Mouse (Mus musculus) 416B (cell line): Measurements from ENCODE around the gene Gtf2h4.

Source experiments
- DNase-seq: peaks from one replicate; pipeline ENCODE4 v3.0.0; 2011; ENCODE audit warnings: low read depth

Gtf2h4 gene

DNA sequence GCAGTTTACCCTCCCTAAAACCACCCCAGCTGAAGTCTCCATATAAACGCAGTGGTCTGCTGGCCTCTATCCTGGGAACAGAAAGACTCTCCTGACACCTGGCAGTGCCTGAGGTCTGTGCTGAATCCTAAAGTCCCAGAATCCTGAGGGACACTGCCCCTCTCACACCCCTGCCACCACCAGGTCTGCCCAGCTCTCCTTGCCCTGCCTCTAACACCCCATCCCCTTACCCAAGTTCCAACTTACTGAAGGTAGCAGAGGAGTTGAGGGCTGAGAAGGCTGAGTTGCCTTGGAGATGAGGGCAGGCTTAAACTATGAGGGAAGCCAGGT is 23.9 kb upstream of the Gtf2h4 start:
- DNase-seq = no peak

DNA sequence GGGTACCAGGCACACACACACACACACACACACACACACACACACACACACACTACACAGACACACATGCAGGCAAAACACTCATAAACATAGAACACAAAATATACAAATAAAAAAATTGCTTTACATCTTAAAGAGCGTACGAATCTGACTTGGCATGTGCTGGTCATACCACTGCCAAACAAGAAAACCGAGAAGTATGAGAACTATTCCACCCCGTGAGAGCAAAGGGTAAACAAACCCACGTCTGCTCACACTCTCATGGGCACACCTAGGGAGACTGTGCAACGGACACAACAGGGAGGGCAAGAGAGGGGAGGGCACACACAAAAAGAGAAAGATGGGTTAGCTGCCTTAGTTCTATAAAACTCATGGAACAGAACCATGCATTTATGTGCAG is 23.2 kb upstream of the Gtf2h4 start:
- no peak for DNase-seq

DNA sequence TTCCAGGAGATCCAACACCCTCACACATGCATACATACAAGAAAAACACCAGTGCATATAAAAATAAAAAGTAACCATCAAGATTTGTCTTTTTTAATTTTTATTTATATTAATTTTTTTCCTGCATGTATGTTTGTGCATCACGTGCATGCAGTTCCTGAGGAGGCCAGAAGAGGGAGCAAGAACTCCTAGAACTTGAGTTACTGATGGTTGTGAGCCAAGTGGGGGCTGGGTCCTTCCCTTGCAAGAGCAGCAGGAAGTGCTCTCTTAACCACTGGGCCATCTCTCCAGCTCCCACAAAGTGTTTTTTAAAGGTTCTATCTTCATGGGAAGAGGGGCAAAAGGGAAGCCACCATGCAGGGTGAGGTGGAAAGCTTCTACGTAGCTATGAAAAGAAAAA is 21.8 kb upstream of the Gtf2h4 start:
- peak; percentile 61 for DNase-seq

DNA sequence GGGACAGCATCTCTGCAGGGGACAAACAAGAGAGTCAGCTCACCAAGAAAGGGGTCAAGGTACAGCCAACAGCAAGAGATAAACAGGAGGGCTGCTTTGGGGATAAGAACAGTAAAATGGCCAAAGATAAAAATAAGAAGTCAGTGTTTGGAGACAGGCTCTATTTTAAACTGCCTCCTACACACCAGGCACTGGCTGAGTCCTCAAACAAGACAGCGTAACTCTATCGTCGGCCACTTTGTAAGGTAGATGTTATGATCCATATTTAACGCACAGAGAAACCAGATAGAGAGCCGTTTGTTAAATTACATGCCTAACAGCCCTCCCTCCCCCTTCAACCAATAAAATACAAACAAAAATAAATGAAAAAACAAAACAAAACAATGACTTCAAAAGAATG is 20.4 kb upstream of the Gtf2h4 start:
- DNase-seq = no peak

- DNase-seq = no peak
These were observed 18.8 kb upstream of the Gtf2h4 start for GRCm38 (mm10) chr17:35692368-35692767.

- no peak for DNase-seq
These were observed 18.3 kb upstream of the Gtf2h4 start for GRCm38 (mm10) chr17:35691811-35692210.

GRCm38 (mm10) chr17:35689936-35690645 is 16.6 kb upstream of the Gtf2h4 start:
- DNase-seq = no peak

DNA sequence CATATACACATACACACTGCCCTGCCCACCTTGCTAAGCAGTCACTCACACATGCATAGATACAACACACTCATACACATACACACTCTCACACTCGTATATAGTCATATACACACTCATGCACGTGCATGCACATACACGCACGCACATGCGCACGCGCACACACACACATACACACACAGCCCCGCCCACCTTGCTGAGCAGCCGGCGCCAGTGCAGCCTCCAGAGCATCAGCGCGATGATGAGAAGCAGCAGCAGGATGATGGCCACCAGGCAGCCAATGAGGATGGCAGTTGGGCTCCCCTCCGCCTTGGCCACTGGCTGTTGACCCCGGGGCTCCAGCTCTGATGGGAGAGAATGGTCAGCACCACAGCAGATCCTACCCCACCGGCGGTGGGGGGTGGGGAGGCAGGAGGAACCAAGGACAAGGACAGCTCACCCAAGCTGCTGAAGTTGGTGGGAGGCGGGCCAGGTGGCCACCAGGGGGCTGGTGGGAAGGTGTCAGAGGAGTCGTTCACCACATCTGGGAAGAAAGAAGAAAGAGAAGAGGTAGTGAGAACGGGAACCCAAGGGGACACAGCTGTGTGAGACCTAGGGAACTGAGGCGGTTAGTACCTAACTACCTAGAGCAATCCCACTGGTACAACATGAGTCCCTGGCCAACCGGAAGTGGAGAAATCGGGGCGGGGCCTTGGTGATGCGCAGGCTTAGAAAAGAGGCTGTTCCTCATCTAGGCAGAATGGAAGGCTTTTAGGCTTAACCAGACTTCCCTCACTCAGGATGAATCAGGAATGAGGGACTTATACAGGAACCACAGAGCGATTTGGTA is 15.0 kb upstream of the Gtf2h4 start:
- DNase-seq = peak; percentile 20

DNA sequence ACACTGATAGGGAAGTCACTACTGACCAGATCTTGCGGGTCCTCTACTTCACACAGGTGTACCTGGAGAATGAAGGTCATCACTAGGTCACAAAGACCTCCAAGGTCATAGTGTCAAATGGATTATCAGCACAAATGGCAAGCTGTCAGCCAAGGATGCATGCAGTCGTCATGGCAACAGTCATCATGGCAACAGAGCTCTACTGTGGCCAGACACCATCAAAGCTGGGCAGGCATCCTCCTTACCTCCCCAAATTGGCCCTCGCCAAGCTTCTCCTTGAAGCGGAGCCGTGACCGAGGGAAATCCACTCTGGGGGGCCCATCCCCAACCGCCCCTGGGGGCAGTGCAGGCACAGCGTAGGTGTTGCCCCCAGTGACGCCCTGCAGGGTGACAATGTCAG is 11.5 kb upstream of the Gtf2h4 start:
- DNase-seq = no peak

DNA sequence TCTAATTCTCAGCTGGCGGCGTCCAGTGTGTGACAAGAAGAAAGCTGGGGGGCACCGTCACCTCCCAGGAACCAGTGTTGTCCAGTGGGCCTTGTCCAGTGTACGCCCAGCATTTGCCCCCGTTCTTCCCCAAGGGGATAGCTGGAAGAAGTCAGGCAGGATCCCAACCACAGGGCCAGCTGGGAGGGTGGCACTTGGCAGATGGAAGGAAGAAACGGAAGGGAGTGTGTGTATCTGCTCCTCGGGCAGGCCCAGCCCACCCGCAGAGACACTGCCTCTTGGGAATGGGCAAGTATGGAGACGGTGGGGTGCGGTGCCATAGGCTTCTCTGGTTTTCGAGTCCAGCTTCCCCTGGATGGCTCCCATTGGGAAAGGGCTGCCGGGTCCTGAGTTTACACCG is 8.4 kb upstream of the Gtf2h4 start:
- DNase-seq = no peak

DNA sequence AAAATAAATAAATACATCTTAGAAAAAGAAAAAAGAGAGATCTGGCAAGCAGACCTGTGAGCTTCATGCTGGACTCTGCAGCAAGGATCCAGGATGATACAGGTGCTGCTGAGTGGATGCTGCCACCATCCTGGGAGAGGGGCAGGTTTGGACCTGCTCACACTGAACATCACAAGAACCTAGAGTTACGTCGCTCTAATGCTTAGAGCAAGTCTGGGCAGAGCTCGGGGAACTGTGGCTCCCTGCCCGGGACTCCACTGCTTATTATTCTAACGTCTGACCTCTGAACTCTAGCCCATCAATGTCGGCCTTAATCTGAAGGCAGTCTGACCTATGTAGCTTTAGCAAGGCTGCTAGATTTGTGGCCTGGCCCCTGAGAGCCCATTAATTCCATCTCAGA is 7.1 kb upstream of the Gtf2h4 start:
- no peak for DNase-seq

GRCm38 (mm10) chr17:35672527-35672926 is 1.0 kb downstream of the Gtf2h4 start:
- no peak for DNase-seq

DNA sequence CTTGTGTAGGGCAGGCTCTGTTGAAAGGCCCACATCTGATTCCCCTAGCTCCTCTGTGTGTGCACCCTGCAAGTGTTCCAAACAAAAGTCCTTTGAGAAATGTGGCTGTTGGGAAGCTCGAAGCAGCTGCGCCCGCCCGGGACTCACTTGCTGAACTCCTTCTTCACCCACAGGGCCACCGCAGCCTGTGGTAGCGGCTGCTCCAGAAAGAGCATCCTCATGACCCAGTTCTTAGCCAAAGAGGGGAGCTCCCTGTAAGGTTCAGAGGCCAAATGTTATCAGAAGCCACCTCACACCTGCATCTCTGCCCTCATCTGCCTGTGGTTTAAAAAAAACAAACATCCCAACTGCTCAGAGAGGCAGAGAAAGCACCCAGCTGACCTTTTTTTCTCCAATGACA is 1.7 kb downstream of the Gtf2h4 start:
- no peak for DNase-seq

GRCm38 (mm10) chr17:35669731-35670130 is 3.8 kb downstream of the Gtf2h4 start:
- DNase-seq = no peak

- peak; percentile 93 for DNase-seq
These were observed 6.0 kb downstream of the Gtf2h4 start, which contains the start of gene Vars2 for GRCm38 (mm10) chr17:35667334-35668065. Vars2 (minus strand) TSS chr17:35667592.

- DNase-seq = peak; percentile 65
These were observed 6.7 kb downstream of the Gtf2h4 start for GRCm38 (mm10) chr17:35666851-35667256.

DNA sequence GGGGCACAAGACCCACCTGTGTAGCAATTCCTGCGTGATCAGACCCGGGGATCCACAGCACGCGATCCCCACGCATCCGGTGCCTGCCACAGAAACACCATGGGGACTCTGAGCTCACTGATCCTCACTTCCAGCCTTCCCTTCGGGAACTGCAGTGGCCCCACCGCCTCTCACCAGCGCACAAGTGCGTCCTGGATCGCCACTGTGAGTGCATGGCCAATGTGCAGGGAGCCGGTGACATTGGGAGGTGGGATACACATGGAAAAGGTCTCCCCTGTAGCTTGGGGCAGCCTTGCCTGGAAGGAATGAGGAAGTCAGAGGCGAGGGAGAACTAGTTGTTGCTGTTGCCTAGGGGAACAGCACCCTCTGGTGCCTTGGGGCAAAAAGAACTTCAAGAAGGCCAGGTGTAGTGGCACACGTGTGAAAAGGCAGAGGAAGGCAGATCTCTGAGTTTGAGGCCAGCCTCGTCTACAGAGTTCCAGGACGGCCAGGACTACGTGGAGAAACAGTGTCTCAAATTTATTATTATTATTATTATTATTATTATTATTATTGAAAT is 7.5 kb downstream of the Gtf2h4 start:
- DNase-seq = peak; percentile 80

DNA sequence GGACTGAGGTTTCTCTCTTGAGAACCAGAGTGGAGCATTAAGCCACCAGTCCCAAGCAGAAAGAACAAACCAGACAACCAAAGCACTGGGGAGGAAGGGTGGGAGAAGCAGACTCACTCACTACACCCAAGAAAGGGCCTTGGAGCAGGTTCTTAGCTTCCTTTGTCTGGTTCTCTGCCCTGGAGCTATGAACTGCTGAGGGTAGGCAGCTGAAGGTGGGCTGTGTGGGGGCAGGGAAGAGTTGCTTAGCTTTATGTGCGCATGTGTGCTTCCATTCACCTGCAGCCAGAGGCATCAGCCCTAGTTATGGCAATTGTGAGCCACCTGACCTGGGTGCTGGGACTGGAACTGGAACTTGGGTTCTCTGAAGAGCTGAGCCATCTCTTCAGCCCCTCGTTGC is 20.5 kb downstream of the Gtf2h4 start:
- no peak for DNase-seq

DNA sequence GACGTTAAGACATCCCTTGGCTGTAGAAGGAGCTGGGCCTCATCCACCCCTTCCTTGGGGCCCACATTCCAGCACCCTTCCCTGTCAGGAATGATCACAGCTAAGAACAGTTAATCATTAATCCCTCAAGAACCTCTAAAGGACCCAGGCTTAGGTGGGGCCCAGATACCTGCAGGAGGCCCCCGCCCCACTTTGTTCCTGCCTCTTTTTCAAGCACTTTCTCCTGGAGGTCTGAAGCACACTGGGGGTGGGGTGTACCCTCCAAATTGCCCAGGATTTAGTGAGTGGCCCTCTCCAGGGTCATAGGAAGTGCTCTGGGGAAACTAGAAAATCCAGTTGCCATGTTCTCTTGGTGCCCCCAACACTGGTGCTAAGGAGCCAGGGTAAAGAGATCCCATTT is 24.1 kb downstream of the Gtf2h4 start:
- no peak for DNase-seq

DNA sequence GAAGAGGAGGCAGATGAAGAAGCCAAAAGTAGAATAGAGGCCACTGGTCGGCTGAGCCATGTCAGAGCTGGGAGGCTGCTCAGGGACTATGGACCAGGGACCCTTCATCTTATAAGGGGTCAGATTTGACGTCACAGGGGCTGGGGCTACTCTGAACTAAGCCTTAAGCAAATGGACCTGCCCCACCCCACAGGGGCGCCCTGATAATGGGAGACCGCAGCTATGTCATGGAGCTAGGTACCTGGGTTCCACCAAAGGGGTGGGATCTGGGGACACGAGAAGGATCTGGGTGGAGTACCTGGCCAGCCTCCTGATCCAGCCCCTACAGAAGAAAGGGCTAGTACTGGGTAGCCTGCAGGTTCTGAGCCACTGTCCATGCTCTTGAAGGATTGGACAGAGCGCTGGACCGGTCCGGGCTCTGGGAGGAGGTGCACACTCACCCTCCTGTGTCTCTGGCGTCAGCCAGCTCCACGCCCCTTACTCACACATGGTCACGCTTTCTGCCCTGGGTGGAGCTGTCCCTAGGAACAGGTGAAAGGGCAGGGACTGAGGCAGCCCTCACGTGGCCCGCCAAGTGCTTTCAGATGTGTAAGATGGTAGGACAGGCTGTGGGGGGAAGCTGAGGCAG is 29.8 kb downstream of the Gtf2h4 start, which contains the start of gene Mucl3:
TSS of gene Mucl3 (minus strand) at position 87 of the 628 bp plus-strand sequence.
- no peak for DNase-seq

GRCm38 (mm10) chr17:35639352-35639751 is 34.2 kb downstream of the Gtf2h4 start:
- DNase-seq = no peak
